Mouse (Mus musculus) erythroblast, embryonic 14.5 days (primary cell): Measurements from ENCODE around the gene Spata16.

Experiments used
- GATA1 ChIP-seq: IDR thresholded peaks from 2 replicates; pipeline ENCODE4 v1.6.1; 2012; ENCODE audit warnings: low read length, inconsistent platforms, mixed read lengths
- TAL1 ChIP-seq: IDR thresholded peaks from 3 replicates; pipeline ENCODE4 v1.6.1; 2012; ENCODE audit warnings: low read length, inconsistent platforms, mixed read lengths

- TF ChIP-seq TAL1 = no peak
- no peak for TF ChIP-seq GATA1
These were observed 182.0 kb downstream of the Spata16 start for GRCm38 (mm10) chr3:26819398-26819797.
